Mouse (Mus musculus): ENCODE measurements around the gene Gm12216.

DNA sequence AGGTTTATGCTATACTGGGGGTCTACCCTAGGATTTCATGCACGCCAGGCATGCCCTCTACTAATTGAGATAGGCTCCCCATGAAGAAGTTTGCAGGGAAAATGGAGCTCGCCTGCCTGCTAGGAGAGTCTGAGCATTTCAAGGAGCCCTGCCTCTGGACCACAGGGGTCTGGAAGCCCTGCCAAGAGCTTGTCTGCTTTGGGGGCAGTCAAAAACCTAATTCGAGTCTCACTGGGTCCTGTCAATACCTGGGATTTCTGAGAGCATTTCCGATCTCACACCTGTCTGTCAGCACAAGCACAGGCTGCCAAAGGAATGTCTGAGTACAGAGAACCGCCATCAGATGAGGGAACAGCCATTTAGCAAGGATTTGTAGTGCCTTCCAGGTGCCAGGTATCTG is 94.5 kb downstream of the Gm12216 start:
- TF ChIP-seq CTCF (IDR thresholded peaks at IDR 0.05; ENCODE audit: low read depth) (no peak), EP300 (IDR thresholded peaks at IDR 0.05; ENCODE audit: low read depth) (no peak)
